Mouse (Mus musculus) midbrain, postnatal 0 days (tissue): ENCODE measurements around the gene Lrch3. TPM values are rescaled to one million over a fixed set of nuclear protein-coding genes. Genes with fewer than 3 reads are reported as not detected.

Source experiments
- ATAC-seq: fragments of 200-750 bp; cut with Nextera tagmentation; 2 replicates; pipeline ENCODE4 v1.8.0; 2017; ENCODE audit warnings: moderate number of reproducible peaks, mild to moderate bottlenecking, moderate TSS enrichment, moderate library complexity; ENCODE audit not compliant: low FRiP score
- DNase-seq: peaks from one replicate; pipeline ENCODE4 v3.0.0-alpha.2; 2015; ENCODE audit warnings: low spot score
- H3K27ac ChIP-seq: fragments of 300-500 bp; sonication (generic); 2 replicates; pipeline ENCODE4 v1.5.1; 2014; ENCODE audit warnings: low read depth, mild to moderate bottlenecking, low read length, mixed read lengths
- H3K27me3 ChIP-seq: fragments of 300-500 bp; sonication (generic); 2 replicates; pipeline ENCODE4 v1.6.1; 2014; ENCODE audit warnings: low read length, control low read depth, mixed read lengths; ENCODE audit not compliant: insufficient read depth
- H3K36me3 ChIP-seq: fragments of 300-500 bp; sonication (generic); 2 replicates; pipeline ENCODE4 v1.6.1; 2014; ENCODE audit warnings: low read length, control low read depth, mixed read lengths; ENCODE audit not compliant: insufficient read depth
- H3K4me1 ChIP-seq: fragments of 300-500 bp; sonication (generic); 2 replicates; pipeline ENCODE4 v1.6.1; 2014; ENCODE audit warnings: mild to moderate bottlenecking, control low read depth, antibody characterized with exemption, low read length, mixed read lengths; ENCODE audit not compliant: insufficient read depth
- H3K4me2 ChIP-seq: fragments of 300-500 bp; sonication (generic); 2 replicates; pipeline ENCODE4 v1.6.1; 2014; ENCODE audit warnings: low read depth, mild to moderate bottlenecking, low read length, mixed read lengths; ENCODE audit not compliant: poor library complexity, severe bottlenecking
- H3K4me3 ChIP-seq: fragments of 300-500 bp; sonication (generic); 2 replicates; pipeline ENCODE4 v1.5.1; 2014; ENCODE audit warnings: low read depth, mild to moderate bottlenecking, low read length, moderate library complexity
- H3K9ac ChIP-seq: fragments of 300-500 bp; sonication (generic); replicated peaks from 2 replicates; pipeline ENCODE4 v1.6.1; 2014; ENCODE audit warnings: mild to moderate bottlenecking, low read length, moderate library complexity, mixed read lengths; ENCODE audit not compliant: poor library complexity, severe bottlenecking
- H3K9me3 ChIP-seq: fragments of 300-500 bp; sonication (generic); 2 replicates; pipeline ENCODE4 v1.6.1; 2016; ENCODE audit warnings: low read length, control low read depth
- CTCF ChIP-seq: IDR thresholded peaks from 2 replicates; pipeline ENCODE4 v1.5.1; 2016; ENCODE audit warnings: antibody characterized with exemption, mild to moderate bottlenecking
- WGBS: fragments of 180-500 bp; shearing (Covaris S2); extraction: QIAGEN DNeasy Blood & Tissue Kit; methylation state at CpG from one replicate; pipeline ENCODE4 v1.1.7; 2014; 5-methylcytosine and 5-hydroxymethylcytosine counted together
- polyA plus RNA-seq: library from polyadenylated mRNA; unstranded; fragments of >200 nt; fragmentation: Nextera tagmentation; extraction: Ambion mirVana; gene quantifications from 2 replicates; pipeline ENCODE4 v1.2.1, GENCODE M21; 2015
- total RNA-seq: library from RNA; depleted of rRNA; stranded (reverse); fragments of >200 nt; gene quantifications from 2 replicates; pipeline ENCODE4 v1.2.3, GENCODE M21; 2014; rRNA removed

Lrch3 gene
- total and polyA plus RNA-seq, 2 experiments from 2014 or later = 25.3 to 38.9 TPM

GRCm38 (mm10) chr16:33060926-33061325 lies 147.0 kb downstream of the Lrch3 start:
- WGBS = 82% methylated on average over 2 of the region's 2 CpGs
- no peak for DNase-seq

GRCm38 (mm10) chr16:33061400-33061799 lies 147.5 kb downstream of the Lrch3 start:
- no peak for DNase-seq
- Histone ChIP-seq H3K4me1 (peaks cover 16% of the 10 kb centered on the region), H3K27ac (no peak overlapping the region)

More at GRCm38 (mm10) chr16:33060926-33061325, 147.0 kb downstream of the Lrch3 start:
- peaks cover 16% of the 10 kb centered on the region for H3K4me1 ChIP-seq
- H3K36me3 ChIP-seq = peaks cover 19% of the 10 kb centered on the region; the same call in 1 of the 2 replicates
- H3K27ac ChIP-seq = no peak overlapping the region
- TF ChIP-seq CTCF = no peak
- no peak for ATAC-seq
- no peaks in the 10 kb centered on the region for H3K9me3 ChIP-seq
- H3K4me2 ChIP-seq = no peak overlapping the region
- H3K4me3 ChIP-seq = no peak overlapping the region
- no peaks in the 10 kb centered on the region for H3K27me3 ChIP-seq
- no peak overlapping the region for H3K9ac ChIP-seq

GRCm38 (mm10) chr16:33062024-33062681 lies 148.3 kb downstream of the Lrch3 start, which contains the start of gene Lmln:
Gene Lmln (plus strand): TSS chr16:33062521.
- peak within 1 kb of the TSS; percentile 76 for H3K9ac ChIP-seq
- H3K27me3 ChIP-seq = no peaks in the 10 kb centered on the region
- H3K4me2 ChIP-seq = peak within 1 kb of the TSS; percentile 82
- H3K4me3 ChIP-seq = peak within 1 kb of the TSS; percentile 87
- peaks cover 28% of the 10 kb centered on the region for H3K36me3 ChIP-seq
- DNase-seq = peak; percentile 95
- H3K4me1 ChIP-seq = peaks cover 16% of the 10 kb centered on the region
- WGBS = under 1% methylated on average over 46 of the region's 64 CpGs
- TF ChIP-seq CTCF = no peak
- H3K27ac ChIP-seq = peak within 1 kb of the TSS; percentile 73
- H3K9me3 ChIP-seq = no peaks in the 10 kb centered on the region
- peak; percentile 97 for ATAC-seq

More at GRCm38 (mm10) chr16:33061400-33061799, 147.5 kb downstream of the Lrch3 start:
- no peak overlapping the region for H3K9ac ChIP-seq
- TF ChIP-seq CTCF = no peak
- H3K4me3 ChIP-seq = no peak overlapping the region
- no peak overlapping the region; the same call in 1 of the 2 replicates for H3K4me2 ChIP-seq
- no peak for ATAC-seq
- H3K27me3 ChIP-seq = no peaks in the 10 kb centered on the region
- WGBS = 52% methylated on average over 11 of the region's 11 CpGs
- no peaks in the 10 kb centered on the region for H3K9me3 ChIP-seq
- peaks cover 21% of the 10 kb centered on the region for H3K36me3 ChIP-seq

GRCm38 (mm10) chr16:33062682-33063131 lies 148.8 kb downstream of the Lrch3 start:
- Histone ChIP-seq H3K27ac (peak overlapping the region; percentile 73), H3K36me3 (peaks cover 28% of the 10 kb centered on the region), H3K4me2 (peak overlapping the region; percentile 82), H3K4me1 (peaks cover 16% of the 10 kb centered on the region), H3K27me3 (no peaks in the 10 kb centered on the region), H3K4me3 (peak overlapping the region; percentile 87), H3K9me3 (no peaks in the 10 kb centered on the region), H3K9ac (peak overlapping the region; percentile 76)
- 0% methylated on average over 23 of the region's 35 CpGs for WGBS
- TF ChIP-seq CTCF = no peak
- DNase-seq (peak; percentile 32), ATAC-seq (peak; percentile 21; the same call in 1 of the 2 replicates)

GRCm38 (mm10) chr16:33063267-33063666 lies 149.4 kb downstream of the Lrch3 start:
- Histone ChIP-seq H3K27ac (no peak overlapping the region), H3K27me3 (no peaks in the 10 kb centered on the region), H3K4me1 (peaks cover 11% of the 10 kb centered on the region), H3K4me2 (peak overlapping the region; percentile 82), H3K36me3 (peaks cover 32% of the 10 kb centered on the region), H3K4me3 (peak overlapping the region; percentile 87), H3K9me3 (no peaks in the 10 kb centered on the region), H3K9ac (peak overlapping the region; percentile 76; the same call in 1 of the 2 replicates)
- no peak for TF ChIP-seq CTCF
- 13% methylated on average over 7 of the region's 7 CpGs for WGBS
- ATAC-seq (no peak), DNase-seq (no peak)

- ATAC-seq (no peak), DNase-seq (no peak)
- Histone ChIP-seq H3K4me3 (no peak overlapping the region), H3K9me3 (no peaks in the 10 kb centered on the region), H3K36me3 (peaks cover 24% of the 10 kb centered on the region), H3K27me3 (no peaks in the 10 kb centered on the region), H3K9ac (no peak overlapping the region), H3K27ac (no peak overlapping the region), H3K4me2 (no peak overlapping the region), H3K4me1 (peaks cover 11% of the 10 kb centered on the region)
- WGBS = 64% methylated on average over 9 of the region's 9 CpGs
- TF ChIP-seq CTCF = peak; percentile 32; the same call in 1 of the 2 replicates
These were observed 150.7 kb downstream of the Lrch3 start for GRCm38 (mm10) chr16:33064636-33065035.

Other genes starting within 250 kb of the Lrch3 start
- gene Muc4, start 178.2 kb upstream of the Lrch3 start, total RNA-seq = 0.05 TPM in 1 of 2 replicates, not detected in the other
- not detected in 2 replicates for gene Muc4, start 178.2 kb upstream of the Lrch3 start, polyA plus RNA-seq
- 0.09 and 0.22 TPM in 2 replicates for gene Muc20, start 116.7 kb upstream of the Lrch3 start, total RNA-seq
- 0.07 TPM in 1 of 2 replicates, not detected in the other for gene Muc20, start 116.7 kb upstream of the Lrch3 start, polyA plus RNA-seq
- gene Smbd1, start 103.6 kb upstream of the Lrch3 start, total RNA-seq = not detected in 2 replicates
- not detected in 2 replicates for gene Smbd1, start 103.6 kb upstream of the Lrch3 start, polyA plus RNA-seq
- gene Fyttd1, start 36.6 kb upstream of the Lrch3 start, total RNA-seq = 56.9 and 125 TPM in 2 replicates
- 115 and 139 TPM in 2 replicates for gene Fyttd1, start 36.6 kb upstream of the Lrch3 start, polyA plus RNA-seq
- gene Rubcn, start 36.3 kb upstream of the Lrch3 start, total RNA-seq = 75.0 and 84.0 TPM in 2 replicates
- 25.5 TPM in 2 replicates for gene Rubcn, start 36.3 kb upstream of the Lrch3 start, polyA plus RNA-seq
- 2.5 and 8.3 TPM in 2 replicates for gene Iqcg, start 142.1 kb downstream of the Lrch3 start, total RNA-seq
- gene Iqcg, start 142.1 kb downstream of the Lrch3 start, polyA plus RNA-seq = 4.7 and 5.1 TPM in 2 replicates
- gene Rpl35a, start 142.4 kb downstream of the Lrch3 start, total RNA-seq = 675 and 710 TPM in 2 replicates
- 425 and 447 TPM in 2 replicates for gene Rpl35a, start 142.4 kb downstream of the Lrch3 start, polyA plus RNA-seq
- gene Lmln, start 148.4 kb downstream of the Lrch3 start, total RNA-seq = 7.6 and 19.0 TPM in 2 replicates
- 1.4 and 2.4 TPM in 2 replicates for gene Lmln, start 148.4 kb downstream of the Lrch3 start, polyA plus RNA-seq